Mouse (Mus musculus): Measurements from ENCODE around the gene Gm27021.

DNA sequence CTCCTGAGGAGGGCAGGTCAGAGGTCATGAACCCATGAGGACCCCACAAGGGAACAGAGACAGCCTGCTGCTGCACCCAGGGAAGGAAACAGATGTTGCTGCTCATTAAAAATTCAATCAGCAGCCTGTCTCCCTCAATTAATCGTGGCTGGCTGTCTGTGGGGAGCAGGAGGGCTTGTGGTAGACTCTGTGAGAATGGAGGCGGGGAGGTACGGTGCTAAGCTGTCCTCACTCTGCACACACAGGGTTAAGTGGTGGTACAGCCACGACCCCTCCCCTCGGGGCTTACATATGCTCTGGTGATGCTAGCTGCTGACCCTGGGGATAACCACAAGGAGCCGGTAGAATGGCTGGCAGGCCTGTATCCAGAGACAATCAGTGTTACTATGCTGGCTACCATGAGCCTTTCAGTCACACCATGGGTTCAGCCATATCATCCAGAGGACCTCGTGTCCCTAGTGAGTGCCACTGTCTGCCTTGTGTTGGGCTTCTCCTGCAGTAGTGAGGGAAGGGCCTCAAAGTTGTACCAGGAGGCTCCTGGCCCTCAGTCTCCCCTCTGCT is 102.6 kb downstream of the Gm27021 start:
- no peak for TF ChIP-seq CTCF (IDR thresholded peaks at IDR 0.05 in 2 of 3, conservative IDR thresholded peaks at IDR 0.05 in 1 of 3; ENCODE audit: control insufficient read depth in 1 of 3, insufficient read depth in 1 of 3, low read depth in 2 of 3, low read length in 3 of 3, poor library complexity in 1 of 3, severe bottlenecking in 1 of 3)
- no peak for TF ChIP-seq RCOR1 (IDR thresholded peaks at IDR 0.05; ENCODE audit: low read depth, low read length)
- no peak for TF ChIP-seq GATA1 (IDR thresholded peaks at IDR 0.05; ENCODE audit: low read depth, low read length)
- TF ChIP-seq USF2 (IDR thresholded peaks at IDR 0.05; ENCODE audit: borderline replicate concordance in 1 of 2, insufficient read depth in 1 of 2, low read depth in 1 of 2, low read length in 2 of 2) = no peak
- TF ChIP-seq MAX (IDR thresholded peaks at IDR 0.05; ENCODE audit: low read length) = no peak
- no peak for TF ChIP-seq ZC3H11A (IDR thresholded peaks at IDR 0.05; ENCODE audit: low read depth, low read length)
- no peak for TF ChIP-seq POLR2AphosphoS5 (IDR thresholded peaks at IDR 0.05; ENCODE audit: borderline replicate concordance, low read depth, low read length)
- TF ChIP-seq JUND (IDR thresholded peaks at IDR 0.05; ENCODE audit: low read depth, low read length) = no peak
- no peak for TF ChIP-seq USF1 (IDR thresholded peaks at IDR 0.05; ENCODE audit: low read depth, low read length)
- no peak for TF ChIP-seq ZKSCAN1 (IDR thresholded peaks at IDR 0.05; ENCODE audit: low read depth, low read length)

All from MEL (cell line).